Mouse (Mus musculus) heart, postnatal 10 days (tissue): Measurements from ENCODE around the gene Castor2. TPM values are rescaled to one million over a fixed set of nuclear protein-coding genes. Genes with fewer than 3 reads are reported as not detected.

Source experiments
- DNase-seq, 2 experiments: peaks; one replicate each; pipeline ENCODE4 v3.0.0; 2021
- intact Hi-C: fragments of 180-260 bp; cut with DNase I; formaldehyde crosslinking; loops from one replicate; pipeline ENCODE4 v1.15.1; 2025
- total RNA-seq, 2 experiments: library from RNA; stranded (reverse); gene quantifications; 2 replicates each; pipeline ENCODE4 v1.2.3; 2021

Gene Castor2
- total RNA-seq, 2 experiments from 2014 or later: 21.4 to 23.4 TPM

- intact Hi-C loops: no loop called here
- DNase-seq: no peak
These were observed 1.8 kb downstream of the Castor2 start for GRCm38 (mm10) chr5:134101322-134101721.

DNA sequence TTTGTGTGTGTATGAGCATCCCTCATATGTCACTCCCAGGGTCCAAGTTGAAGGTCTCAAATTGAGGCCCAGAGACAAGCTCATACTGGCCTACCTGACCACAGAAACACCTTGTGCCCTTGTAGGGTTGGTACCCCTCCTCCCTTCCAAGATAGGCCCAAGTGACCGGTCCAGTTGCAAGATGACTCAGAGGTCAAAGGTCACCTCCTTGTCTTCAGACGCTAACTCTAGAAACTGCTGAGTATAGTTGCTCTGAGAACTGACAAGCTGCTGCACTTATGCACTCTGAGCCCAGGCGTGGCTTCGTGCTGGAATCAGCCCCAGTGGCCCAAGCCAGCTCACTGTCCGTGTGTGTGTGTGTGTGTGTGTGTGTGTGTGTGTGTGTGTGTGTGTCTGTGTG lies 2.4 kb downstream of the Castor2 start:
- peak in 1 of 2 experiments; percentile 20 for DNase-seq
- intact Hi-C loops: no loop called here

GRCm38 (mm10) chr5:134102720-134103119 lies 3.2 kb downstream of the Castor2 start:
- intact Hi-C loops: no loop called here
- DNase-seq: no peak

- no peak for DNase-seq
- intact Hi-C loops: no loop called here
These were observed 6.3 kb downstream of the Castor2 start for GRCm38 (mm10) chr5:134105829-134106228.

DNA sequence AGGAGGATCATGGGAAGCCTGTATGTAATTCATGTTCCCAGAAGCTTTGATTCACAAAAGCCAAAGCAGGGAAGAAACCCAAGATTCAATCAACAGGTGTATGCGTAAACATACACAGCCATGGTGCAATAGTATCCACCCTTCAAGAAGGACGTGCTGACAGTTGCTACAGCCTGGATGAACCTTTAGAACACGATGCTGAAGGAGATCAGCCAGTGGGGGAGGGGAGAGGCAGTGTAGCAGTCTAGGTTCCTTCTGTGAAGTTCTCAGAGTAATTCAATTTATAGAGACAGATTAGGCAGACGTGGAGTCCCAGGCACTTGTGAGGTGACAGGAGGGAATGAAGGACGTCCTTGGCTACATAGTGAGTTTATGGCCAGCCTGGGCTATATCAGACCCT lies 15.5 kb downstream of the Castor2 start:
- intact Hi-C loops: no loop called here
- DNase-seq: no peak

DNA sequence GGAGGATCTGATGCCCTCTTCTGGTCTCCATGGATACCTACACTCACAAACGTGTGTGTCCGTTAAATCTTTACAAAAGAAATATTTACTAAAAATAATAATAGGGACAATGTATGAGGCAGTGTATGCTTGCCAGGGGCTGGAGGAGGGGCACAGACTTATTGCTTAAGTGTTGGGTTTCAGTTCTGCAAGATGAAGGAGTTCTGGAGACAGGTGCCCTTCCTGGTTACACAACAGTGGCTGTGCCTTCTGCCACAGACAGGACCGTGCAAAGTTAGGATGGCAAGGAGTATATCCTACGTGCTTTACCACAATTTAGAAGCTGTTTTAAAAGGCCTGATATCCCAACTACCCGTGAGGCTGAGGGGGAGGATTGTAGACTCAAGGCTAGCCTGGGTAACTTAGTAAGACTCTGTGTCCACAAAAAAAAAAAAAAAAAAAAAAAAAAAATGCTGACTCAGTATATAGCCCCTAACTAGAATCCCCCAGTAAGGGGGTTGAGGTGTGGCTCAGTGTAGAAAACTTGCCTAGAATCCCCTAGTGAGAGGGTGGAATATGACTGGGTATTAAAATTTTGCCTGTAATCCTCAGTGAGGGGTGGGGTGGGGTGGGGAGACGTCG lies 16.2 kb downstream of the Castor2 start:
- no peak for DNase-seq
- intact Hi-C loops: no loop called here

- no peak for DNase-seq
- intact Hi-C loops: no loop called here
These were observed 19.4 kb downstream of the Castor2 start for GRCm38 (mm10) chr5:134118798-134119407.

DNA sequence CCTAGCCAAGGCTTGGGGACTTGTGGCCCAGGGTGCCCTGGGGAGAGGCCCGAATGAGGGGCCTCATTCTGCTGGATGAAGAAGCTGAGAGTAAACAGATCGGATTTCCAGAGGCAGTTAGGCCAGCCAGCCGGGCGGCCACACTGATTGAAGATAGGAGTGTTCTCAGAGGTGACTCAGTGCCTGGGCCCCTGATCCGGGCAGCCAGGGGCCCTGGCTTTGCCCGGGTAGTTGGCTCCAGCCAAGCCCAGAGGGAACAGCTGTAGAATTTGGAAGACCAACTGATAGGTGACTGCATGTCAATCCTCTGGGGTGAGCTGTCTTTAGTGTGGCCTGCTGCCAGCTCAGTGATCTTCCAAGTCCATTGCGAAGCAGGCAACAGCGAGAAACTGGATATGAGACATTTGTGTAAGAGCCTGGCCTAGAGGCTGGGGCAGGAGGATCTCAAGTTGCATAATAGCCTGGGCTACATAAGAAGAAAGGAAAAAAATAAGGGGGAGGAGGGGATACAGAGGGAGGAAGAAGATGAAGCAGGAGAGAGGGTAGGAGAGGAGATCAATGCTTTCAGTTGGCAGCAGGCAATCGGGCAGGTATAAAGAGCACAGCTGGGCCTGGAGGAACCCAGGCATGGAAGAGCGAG lies 20.1 kb downstream of the Castor2 start:
- intact Hi-C loops: no loop called here
- peak; percentile 21 to 48 for DNase-seq

GRCm38 (mm10) chr5:134120135-134120534 lies 20.6 kb downstream of the Castor2 start:
- DNase-seq: peak; percentile 27 to 32
- intact Hi-C loops: no loop called here

DNA sequence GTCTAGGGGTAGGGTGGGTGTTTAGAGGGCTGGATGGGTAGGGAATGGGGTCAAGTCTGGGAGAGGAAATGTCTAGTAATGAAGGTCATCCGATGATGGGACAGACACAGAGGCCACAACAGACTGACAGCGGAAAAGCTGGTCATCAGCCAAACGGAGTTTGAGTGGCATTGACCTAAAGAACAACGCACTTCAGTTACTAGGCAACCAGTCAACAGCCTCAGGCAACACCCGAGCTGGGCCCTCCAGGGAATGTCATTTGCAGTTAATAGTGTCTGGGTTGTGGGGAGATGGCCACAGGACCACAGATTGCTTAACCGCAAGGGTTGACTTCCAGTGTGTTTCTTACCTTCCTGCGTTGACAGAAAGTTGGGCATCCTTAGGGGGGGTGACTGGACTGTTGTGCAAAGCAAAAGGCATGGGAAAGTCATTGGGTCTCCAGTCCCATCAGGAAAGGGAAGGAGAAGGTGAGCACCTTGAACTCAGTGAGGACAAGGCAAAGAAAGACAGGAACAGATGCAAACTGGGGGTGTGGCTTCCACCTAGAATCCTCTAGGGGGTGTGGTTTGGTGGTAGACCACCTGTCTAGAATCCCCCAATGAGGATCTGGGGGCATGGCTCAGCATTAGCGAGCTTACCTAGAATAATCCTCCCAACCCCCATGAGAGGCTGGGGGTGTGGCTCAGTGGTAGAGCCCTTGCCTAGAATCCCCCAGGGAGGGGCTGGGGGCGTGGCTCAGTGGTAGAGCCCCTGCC lies 21.8 kb downstream of the Castor2 start:
- DNase-seq: peak; percentile 66 to 80
- intact Hi-C loops: no loop called here

DNA sequence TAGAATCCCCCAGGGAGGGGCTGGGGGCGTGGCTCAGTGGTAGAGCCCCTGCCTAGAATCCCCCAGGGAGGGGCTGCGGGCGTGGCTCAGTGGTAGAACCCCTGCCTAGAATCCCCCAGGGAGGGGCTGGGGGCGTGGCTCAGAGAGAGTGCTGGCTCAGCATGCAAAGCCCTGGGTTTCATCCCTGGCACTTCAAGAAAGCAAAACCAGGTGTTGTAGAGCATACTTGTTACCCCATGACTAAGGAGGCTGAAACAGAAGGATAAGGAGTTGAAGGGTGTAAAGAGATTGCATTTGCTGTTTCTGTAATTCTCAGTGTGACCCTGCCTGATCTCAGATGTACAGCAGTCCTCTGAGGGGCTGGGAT lies 22.4 kb downstream of the Castor2 start:
- intact Hi-C loops: no loop called here
- no peak for DNase-seq

DNA sequence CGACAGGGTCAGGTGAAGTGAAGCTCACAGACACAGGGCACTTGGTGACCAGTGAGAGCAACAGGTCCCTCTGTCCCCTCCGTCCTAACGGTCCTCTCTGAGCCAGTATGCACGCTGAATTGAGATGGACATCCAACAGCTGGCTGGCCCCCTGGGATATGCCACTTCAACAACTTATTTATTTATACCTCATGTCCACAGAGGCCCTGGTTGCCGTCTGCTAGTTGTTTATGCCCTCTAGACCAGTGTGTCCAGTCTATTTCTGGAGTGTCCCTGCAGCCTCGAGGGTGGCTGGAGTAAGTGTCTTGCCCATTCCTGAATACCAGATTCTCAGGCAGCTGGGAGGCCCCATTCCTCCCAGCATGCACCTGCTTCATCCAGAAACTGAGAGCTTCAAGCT lies 24.3 kb downstream of the Castor2 start:
- DNase-seq: peak; percentile 55 to 66
- intact Hi-C loops: no loop called here

- no peak for DNase-seq
- intact Hi-C loops: no loop called here
These were observed 26.7 kb downstream of the Castor2 start for GRCm38 (mm10) chr5:134126232-134126631.

DNA sequence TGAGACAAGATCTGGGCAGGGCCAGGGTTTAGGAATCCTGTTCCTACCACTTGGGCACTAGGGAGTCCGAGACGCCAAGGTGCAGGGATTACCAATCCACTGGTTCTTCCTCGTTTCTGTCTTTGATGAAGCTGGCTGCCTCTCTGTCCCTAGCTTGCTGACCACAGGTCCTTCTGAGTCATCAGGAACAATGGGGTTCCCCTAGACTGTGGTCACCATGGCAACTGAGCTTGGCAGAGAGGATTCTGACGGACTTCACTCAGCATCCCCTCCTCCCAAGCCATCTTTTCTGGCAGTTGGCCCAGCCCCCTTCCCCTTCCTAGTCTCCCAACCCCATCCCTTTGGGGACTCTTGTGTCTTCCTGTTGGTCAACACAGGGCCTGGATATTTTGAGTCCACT lies 32.1 kb downstream of the Castor2 start:
- DNase-seq: no peak
- intact Hi-C loops: no loop called here

- intact Hi-C loops: no loop called here
These were observed 36.5 kb downstream of the Castor2 start for GRCm38 (mm10) chr5:134136022-134136421.

DNA sequence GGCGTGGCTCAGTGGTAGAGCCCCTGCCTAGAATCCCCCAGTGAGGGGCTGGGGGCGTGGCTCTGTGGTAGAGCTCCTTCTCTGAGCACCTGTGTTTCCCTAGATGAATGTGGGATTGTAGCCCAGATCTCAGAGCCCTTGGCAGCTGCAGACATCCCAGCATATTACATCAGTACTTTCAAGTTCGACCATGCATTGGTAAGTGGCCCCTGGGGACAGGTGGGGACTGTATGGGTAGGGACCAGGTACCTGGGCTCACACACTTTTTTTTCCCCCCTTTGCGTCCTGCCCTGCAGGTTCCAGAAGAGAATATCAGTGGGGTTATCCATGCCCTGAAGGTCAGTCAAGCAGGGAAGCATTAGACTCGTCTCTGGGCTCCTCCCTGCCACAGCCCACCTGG lies 38.4 kb downstream of the Castor2 start:
- intact Hi-C loops: no loop called here
- DNase-seq: no peak

More at GRCm38 (mm10) chr5:134136022-134136421, 36.5 kb downstream of the Castor2 start:
- DNase-seq: no peak

DNA sequence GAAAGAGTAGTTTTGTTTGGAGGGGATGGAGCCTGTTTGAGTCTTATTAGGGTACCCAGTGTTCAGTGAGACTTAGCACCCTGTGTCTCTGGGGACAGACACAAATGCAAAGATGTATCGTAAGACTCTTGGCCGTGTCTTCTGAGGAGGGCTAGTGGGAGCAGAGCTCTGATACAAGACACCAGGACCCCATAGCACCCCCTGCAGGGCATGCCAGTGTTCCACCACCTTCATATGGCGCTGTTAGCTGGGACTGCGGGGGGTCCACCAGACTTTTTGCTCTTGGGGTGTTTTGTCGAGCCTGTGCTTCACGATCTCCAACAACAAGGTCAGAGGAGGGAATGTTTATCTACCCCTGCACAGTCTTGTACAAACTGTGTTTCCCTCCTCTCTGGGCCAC lies 39.9 kb downstream of the Castor2 start:
- intact Hi-C loops: no loop called here
- DNase-seq: no peak

DNA sequence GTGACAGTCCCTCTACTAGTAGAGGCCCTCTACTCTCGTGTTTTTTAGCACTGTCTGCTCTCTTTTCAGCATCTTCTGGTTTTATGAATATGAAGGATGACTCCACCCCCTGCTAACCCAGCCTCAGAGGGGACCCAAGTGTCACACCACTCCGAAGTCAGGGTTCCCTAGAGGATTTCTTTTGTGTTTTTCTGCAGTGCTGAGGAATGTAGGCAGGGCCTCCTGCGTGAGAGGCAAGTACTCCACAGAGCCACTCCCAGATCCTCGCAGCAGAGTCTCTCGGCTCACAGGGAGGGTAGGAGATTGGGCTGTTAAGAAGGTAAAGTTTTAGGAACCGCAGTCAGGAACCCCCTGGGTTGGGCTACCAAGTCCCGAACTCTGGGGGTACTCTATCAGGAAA lies 41.7 kb downstream of the Castor2 start:
- no peak for DNase-seq
- intact Hi-C loops: no loop called here

- intact Hi-C loops: no loop called here
These were observed 42.9 kb downstream of the Castor2 start for GRCm38 (mm10) chr5:134142381-134142780.

GRCm38 (mm10) chr5:134144986-134145385 lies 45.5 kb downstream of the Castor2 start:
- intact Hi-C loops: no loop called here
- DNase-seq: no peak

More at GRCm38 (mm10) chr5:134142381-134142780, 42.9 kb downstream of the Castor2 start:
- peak; percentile 44 to 60 for DNase-seq

GRCm38 (mm10) chr5:134147194-134147753 lies 47.8 kb downstream of the Castor2 start:
- intact Hi-C loops: no loop called here

More at GRCm38 (mm10) chr5:134147194-134147753, 47.8 kb downstream of the Castor2 start:
- DNase-seq: peak; percentile 27 to 32
